Mouse (Mus musculus) adrenal gland, postnatal 36 days (tissue): ENCODE measurements at regions not wholly inside any gene's neighbourhood (a gene's known extent, or its start where the extent isn't known, plus 50 kb on each side); places are given as distances from the start of the nearest gene placed in this dataset.

Source experiments
- DNase-seq, 2 experiments: peaks; one replicate each; pipeline ENCODE4 v3.0.0; 2021; ENCODE audit warnings: mixed read lengths in 1 of 2

DNA sequence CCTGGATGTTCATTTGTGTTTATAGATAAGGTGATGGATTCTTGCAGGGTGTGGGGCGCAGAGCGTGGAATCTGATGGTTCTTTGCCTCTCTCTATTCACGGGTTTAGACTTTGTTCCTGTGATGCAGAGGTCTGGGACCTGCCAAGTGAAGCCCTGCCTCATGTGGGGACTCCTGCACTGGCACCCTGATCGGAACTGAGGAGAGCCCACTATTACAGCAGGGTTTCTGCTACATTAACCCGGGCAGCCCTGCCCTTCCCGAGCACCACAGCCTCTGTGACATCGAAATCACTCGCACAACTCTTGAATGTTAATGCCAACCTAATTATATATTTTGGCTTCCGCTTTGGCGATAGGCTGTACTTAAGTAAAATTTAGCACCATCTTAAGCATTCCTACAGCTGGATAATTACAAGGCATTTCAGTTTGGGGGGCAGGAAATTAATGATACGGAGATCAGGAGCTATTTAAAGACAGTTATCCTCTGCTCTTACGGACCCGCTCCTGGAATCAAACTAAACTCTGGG lies 294.7 kb downstream of the Irs2 start:
- DNase-seq: no peak

DNA sequence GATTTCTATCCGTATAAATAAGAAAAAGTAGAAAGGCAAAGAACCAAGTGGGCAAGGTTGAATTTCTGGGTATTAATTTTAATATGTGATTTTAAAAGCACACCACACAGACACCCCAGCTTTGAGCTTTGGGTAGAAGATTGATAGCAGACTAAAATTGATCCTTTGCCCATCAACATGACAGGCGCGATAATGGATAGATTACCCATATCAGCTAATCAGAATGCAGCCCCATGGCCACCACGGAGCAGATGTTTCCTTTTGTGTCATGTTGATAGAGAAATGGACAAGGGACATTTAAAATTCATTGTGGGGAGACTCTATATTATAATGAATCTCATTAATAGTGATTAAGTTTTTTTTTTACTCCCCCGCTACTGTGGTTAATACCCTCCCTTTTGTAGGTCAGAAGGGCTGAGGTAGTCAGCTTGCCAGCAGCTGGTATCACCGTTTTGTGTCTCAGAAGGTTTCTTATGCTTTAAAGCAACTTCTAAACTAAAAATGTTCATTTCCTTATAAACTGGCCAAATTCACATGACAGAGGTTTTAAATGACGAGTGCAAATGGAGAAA lies 296.1 kb downstream of the Irs2 start:
- DNase-seq: no peak

DNA sequence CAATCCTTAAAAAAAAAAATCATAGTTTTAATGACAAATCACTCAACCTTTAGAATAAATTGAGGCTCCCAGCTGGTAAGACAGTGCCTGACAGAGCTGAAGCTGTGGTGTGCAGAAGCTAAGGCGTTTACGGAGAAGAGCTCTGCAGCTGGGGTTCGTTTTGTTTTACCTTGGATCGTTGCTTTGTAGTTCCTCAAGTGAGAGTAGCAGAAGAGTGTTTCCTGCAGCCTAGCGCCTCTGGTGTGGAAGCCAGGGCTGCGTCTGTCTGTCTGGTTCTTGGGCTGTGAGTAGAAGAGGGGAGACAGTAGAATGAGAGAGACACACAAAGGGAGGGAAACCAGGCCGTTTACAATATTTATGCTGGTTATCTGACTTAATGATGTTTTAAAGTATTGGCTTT lies 296.8 kb downstream of the Irs2 start:
- no peak for DNase-seq

DNA sequence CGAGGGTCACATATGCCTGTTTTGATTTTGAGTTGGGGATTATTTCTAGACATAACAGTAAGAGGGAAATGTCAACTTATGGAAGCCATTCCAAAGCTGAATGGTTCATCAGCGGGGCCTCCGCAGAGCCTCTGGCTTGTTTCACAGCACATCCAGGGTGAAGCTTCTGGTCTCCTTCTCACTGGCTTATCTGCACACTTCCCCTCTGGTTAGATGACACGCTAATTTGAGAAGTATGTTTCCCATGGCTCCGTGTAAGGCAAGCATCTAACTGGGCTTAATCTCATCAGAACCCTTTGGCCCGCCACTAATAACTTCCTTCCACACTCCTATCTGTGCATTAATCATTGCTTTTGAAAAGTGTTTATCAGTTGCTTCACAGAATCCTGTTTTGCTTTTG lies 299.7 kb downstream of the Irs2 start:
- no peak for DNase-seq

DNA sequence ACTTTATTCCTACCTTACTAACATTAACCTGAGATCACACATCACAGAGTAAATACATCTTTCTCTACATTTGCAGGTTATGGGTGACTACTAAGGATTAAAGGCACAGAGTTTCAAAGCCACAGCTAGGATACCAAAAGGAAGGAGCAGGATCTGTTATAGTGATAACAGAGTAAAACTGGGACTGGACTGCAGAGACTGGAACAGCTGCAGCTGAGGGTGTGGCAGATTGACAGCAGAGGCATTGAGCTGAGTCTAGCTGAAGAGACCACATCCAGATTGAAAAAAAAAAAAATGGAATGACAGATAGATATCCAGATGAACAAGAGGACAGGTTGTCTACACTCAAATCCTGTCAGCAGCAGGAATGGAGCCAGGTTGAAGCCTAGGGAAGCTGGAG lies 301.1 kb downstream of the Irs2 start:
- no peak for DNase-seq

DNA sequence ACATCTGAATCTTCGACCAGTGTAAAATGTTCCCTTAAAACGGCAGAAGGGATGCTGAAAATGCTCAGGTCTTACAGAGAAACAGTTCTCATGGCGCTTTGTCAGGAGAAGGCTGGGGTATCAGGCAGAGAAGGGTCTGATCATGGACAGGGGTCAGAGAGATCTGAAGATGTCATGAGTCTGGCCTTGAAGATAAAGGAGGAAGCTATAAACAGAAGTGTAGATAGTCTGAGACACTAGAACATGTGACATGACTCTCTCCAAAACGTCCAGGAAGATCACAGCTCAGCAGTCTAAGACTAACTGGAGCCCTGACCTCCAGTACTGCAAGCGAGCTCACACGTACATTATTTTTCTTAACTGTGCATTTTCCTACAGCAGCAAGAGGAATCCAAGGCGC lies 302.3 kb downstream of the Irs2 start:
- no peak for DNase-seq

DNA sequence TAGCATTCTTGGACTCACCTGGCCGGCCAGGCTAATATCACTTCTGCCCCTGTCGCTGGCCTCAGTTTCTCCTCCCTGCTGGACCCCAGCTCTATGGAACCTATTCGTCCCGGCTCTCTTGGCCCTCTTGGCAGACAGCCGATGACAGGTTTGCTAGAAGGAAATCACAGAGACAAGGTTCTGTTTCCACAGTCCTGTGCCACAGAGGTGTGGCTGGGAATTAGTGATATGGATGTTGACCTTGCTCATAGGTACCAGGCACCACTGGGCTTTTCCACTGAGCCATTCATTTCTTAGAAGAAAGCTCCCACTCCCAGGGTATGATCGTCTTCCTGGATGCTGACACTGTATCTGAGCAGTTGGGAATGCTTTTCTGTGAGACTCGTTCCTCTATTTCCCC lies 305.5 kb downstream of the Irs2 start:
- no peak for DNase-seq

DNA sequence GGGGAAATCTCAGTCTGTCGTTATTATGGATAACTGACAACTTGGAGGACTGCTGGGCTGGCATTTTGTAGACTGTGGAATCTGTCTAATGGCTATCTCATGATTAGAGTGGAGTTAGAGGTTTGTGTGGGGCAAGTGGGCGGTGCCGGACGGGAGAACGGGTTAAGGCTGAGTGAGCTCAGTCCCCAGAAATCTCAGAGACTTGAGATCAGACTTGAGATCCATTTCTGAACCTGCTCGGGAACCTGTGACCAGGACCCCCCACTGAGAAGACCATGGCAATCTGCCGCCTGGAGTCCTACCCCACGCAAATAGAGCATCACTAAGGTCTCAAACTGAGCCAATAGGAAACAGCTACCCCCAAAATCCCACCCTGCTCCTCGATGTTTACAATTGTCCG lies 306.0 kb downstream of the Irs2 start:
- no peak for DNase-seq

DNA sequence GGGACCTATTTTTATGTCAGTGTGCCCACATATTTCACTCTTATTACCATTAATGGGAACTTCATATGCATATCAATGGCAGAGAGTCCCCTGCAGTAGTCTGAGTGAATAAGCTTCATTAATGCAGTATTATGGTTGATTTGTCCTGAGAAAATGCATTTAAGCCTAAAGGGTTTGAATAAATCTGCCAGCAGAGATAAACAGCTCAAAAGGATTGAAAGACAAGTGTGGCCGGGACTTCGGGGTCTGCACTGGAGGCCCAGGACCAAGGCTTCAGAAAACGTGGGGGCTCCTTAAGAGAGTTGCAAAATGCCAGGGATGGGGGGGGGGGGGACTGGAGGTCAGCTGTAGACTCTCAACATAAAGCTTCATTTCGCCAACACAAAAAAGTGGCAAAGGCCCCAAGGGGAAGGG lies 306.6 kb downstream of the Irs2 start:
- no peak for DNase-seq

DNA sequence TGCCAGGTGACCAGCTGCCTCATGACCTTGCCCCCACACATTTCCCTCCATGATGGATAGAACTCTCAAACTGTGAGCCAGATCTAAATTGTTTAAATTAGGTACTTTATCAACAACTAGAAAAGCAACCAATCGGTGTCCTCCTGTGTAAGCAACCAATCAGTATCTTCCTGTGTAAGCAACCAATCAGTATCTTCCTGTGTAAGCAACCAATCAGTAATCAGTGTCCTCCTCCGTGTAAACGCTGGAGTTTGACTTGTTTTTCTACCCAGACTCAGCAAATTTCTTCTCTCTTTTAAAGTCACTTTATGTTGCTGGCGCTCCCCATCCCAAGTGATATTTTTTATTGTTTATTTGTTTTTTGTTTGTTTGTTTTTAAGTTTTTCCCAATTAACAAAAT lies 307.0 kb downstream of the Irs2 start:
- no peak for DNase-seq

DNA sequence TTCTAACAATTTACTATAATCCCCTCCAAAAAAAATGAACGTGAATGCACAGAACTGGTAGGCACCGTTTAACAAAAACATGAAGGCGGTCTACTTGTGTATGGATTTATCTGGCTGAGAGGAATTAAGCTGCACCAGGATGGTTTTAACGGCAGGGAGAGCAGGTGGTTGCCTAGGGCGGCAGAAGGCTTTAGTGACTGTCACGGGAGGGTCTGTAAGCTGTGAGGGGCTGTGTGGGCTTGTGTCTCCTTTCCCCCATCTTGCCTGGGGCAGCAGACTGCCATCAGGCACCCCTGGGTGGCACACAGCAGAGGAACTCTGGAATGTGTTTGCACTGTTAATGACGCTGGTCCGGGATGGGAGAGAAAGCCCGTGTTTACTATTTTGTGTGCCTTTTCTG lies 308.6 kb downstream of the Irs2 start:
- no peak for DNase-seq

DNA sequence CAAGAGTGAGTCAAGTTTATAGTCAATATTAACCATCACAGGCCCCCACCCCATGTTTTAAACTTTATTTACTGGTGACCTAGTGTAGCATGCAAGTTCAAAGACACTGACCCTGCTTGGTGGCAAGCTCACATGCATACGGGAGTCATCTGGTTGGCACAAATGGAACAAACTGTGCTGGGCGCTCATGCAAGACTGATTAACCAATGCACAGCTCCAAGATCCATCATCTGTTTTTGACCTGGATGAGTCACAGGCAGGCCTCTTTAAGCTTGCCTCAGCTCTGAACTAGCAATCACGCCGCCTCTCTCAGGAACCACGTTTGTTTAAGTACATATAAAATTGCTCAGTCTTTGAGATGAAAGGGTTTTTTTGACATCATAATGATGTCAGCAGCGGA lies 313.1 kb downstream of the Irs2 start:
- peak in 1 of 2 experiments; percentile 4 for DNase-seq

DNA sequence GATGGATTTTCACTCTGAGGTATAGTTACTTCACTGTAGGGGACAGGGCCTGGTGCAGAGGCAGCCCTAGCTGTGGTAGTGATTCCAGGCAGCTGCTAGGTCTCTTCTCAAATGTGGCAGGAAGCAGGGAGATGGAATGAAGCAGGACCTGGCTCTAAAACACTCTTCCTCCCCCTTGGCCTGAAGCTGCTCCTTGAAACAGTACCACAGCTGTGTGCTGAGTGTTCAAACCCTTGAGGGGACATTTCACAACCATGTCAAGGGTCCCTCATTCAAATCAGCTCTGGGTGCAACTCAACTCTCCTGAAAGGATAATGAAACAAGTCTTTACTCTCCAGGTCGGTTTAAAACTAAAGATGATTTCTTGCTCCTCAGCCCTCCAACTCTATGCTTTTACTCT lies 317.6 kb downstream of the Irs2 start:
- DNase-seq: no peak

DNA sequence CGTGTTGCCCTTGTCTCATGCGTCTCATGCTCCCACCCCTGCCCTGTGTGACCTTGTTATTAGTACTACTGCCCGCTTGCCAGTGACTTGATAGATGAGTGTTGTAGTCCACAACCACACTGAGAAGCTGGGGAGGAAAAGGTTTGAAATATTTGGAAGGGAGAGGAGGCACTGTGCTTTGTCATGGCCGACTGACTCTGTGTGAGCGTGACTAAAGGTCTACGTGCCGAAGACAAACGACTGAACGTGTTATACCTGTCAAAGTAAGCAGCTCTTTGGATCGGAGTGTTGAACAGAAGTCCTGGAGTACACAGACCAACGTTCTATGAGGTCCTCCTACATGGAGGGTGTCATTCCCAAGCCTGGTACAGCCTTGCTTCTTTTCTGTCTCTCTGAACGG lies 318.4 kb downstream of the Irs2 start:
- DNase-seq: no peak

DNA sequence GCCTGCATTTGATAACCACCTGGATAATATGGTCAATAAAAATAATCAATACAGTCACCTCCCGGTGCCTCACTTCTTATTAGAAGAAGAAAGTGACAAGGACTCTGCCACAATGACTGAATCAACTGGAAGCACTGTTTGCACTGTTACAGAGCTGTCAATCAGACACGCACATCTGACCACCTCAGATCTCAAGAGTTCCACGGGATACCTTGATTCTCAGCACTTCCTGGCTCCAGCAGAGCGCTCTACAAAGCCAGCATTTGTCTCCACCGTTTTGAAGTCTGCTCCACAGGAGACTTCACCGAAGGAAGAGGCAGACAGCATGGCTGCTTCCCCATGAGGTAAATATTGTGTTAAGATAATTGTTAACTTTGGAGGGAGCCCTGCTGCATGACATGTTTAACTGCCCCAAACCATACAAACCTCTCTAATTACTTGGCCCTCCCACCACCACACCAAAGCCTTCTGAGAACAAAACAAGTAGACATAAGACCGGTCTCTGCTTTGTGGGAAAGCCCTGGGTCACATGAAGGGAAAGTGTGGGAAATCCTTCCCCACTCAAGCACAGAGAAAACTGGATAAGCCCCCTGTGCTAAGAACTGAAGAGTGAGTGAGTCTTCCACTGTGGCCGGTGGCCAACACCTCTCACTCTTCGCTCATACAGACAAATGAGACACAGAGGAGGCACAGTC lies 320.2 kb downstream of the Irs2 start:
- no peak for DNase-seq
